Mouse (Mus musculus): ENCODE measurements at regions not wholly inside any gene's neighbourhood (a gene's known extent, or its start where the extent isn't known, plus 50 kb on each side); places are given as distances from the start of the nearest gene placed in this dataset.

GRCm38 (mm10) chr8:56682564-56682963, 131.7 kb downstream of the Fbxo8 start:
- no peak for DNase-seq
- Histone ChIP-seq H3K4me1 (ENCODE audit: control insufficient read depth, insufficient read depth, low read length) (no peaks in the 10 kb centered on the region), H3K27me3 (replicated peaks; ENCODE audit: control insufficient read depth, insufficient read depth, low read length) (no peaks in the 10 kb centered on the region), H3K27ac (ENCODE audit: insufficient read depth, low read depth, low read length) (no peak overlapping the region), H3K36me3 (ENCODE audit: control insufficient read depth, insufficient read depth, low read length) (no peaks in the 10 kb centered on the region), H3K4me3 (ENCODE audit: insufficient read depth, low read depth, low read length) (no peak overlapping the region)
- TF ChIP-seq CTCF (conservative IDR thresholded peaks at IDR 0.05; ENCODE audit: insufficient read depth, insufficient read length, low read depth, low read length): no peak
- no peak for TF ChIP-seq POLR2A (IDR thresholded peaks at IDR 0.05; ENCODE audit: low read depth, low read length)
- WGBS: 15% methylated on average over 3 of the region's 3 CpGs

- 81% methylated on average over 7 of the region's 7 CpGs for WGBS
- DNase-seq: no peak
Measured at GRCm38 (mm10) chr8:56684352-56684751, 133.5 kb downstream of the Fbxo8 start.

DNA sequence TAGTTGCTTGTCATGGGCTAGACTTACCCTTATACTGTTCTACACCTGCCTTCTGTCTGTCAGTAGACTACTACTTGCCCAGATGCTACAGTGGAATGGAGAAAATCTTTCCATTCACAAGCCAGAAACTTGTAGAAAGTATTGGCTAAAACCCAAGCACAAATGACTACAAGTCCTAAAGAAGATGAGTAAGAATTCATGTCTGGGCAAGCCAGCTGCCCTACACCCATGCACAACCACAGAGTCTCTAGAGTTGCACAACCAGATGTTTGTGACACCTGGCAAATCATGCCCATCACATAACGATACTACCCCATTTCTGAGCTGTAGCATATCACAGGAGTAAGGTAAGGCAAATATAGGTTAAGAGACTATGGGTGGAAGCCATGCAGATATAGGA, 144.5 kb downstream of the Fbxo8 start:
- Histone ChIP-seq H3K36me3 (ENCODE audit: control insufficient read depth, insufficient read depth, low read length) (no peaks in the 10 kb centered on the region), H3K4me3 (ENCODE audit: insufficient read depth, low read depth, low read length) (no peak overlapping the region), H3K4me1 (ENCODE audit: control insufficient read depth, insufficient read depth, low read length) (no peaks in the 10 kb centered on the region), H3K27me3 (replicated peaks; ENCODE audit: control insufficient read depth, insufficient read depth, low read length) (no peaks in the 10 kb centered on the region; the same call in 1 of the 2 replicates), H3K27ac (ENCODE audit: insufficient read depth, low read depth, low read length) (no peak overlapping the region)
- DNase-seq: no peak
- no peak for TF ChIP-seq POLR2A (IDR thresholded peaks at IDR 0.05; ENCODE audit: low read depth, low read length)
- TF ChIP-seq CTCF (conservative IDR thresholded peaks at IDR 0.05; ENCODE audit: insufficient read depth, insufficient read length, low read depth, low read length): no peak
- 86% methylated on average over 1 of the region's 1 CpGs for WGBS

More at GRCm38 (mm10) chr8:56684352-56684751, 133.5 kb downstream of the Fbxo8 start:
- no peak overlapping the region for H3K4me3 ChIP-seq (ENCODE audit: insufficient read depth, low read depth, low read length)
- no peaks in the 10 kb centered on the region for H3K27me3 ChIP-seq (replicated peaks; ENCODE audit: control insufficient read depth, insufficient read depth, low read length)
- no peak overlapping the region for H3K27ac ChIP-seq (ENCODE audit: insufficient read depth, low read depth, low read length)
- TF ChIP-seq POLR2A (IDR thresholded peaks at IDR 0.05; ENCODE audit: low read depth, low read length): no peak
- no peak for TF ChIP-seq CTCF (conservative IDR thresholded peaks at IDR 0.05; ENCODE audit: insufficient read depth, insufficient read length, low read depth, low read length)
- H3K4me1 ChIP-seq (ENCODE audit: control insufficient read depth, insufficient read depth, low read length): no peaks in the 10 kb centered on the region
- H3K36me3 ChIP-seq (ENCODE audit: control insufficient read depth, insufficient read depth, low read length): no peaks in the 10 kb centered on the region

- WGBS: 68% methylated on average over 2 of the region's 2 CpGs
- Histone ChIP-seq H3K27ac (ENCODE audit: insufficient read depth, low read depth, low read length) (no peak overlapping the region), H3K4me1 (ENCODE audit: control insufficient read depth, insufficient read depth, low read length) (no peaks in the 10 kb centered on the region), H3K4me3 (ENCODE audit: insufficient read depth, low read depth, low read length) (no peak overlapping the region), H3K36me3 (ENCODE audit: control insufficient read depth, insufficient read depth, low read length) (no peaks in the 10 kb centered on the region), H3K27me3 (replicated peaks; ENCODE audit: control insufficient read depth, insufficient read depth, low read length) (no peaks in the 10 kb centered on the region)
- no peak for DNase-seq
- TF ChIP-seq POLR2A (IDR thresholded peaks at IDR 0.05; ENCODE audit: low read depth, low read length) (no peak), CTCF (conservative IDR thresholded peaks at IDR 0.05; ENCODE audit: insufficient read depth, insufficient read length, low read depth, low read length) (no peak)
Measured at GRCm38 (mm10) chr8:56700580-56701145, 149.8 kb downstream of the Fbxo8 start.

GRCm38 (mm10) chr8:56706377-56706776, 155.5 kb downstream of the Fbxo8 start:
- Histone ChIP-seq H3K4me3 (ENCODE audit: insufficient read depth, low read depth, low read length) (no peak overlapping the region), H3K4me1 (ENCODE audit: control insufficient read depth, insufficient read depth, low read length) (no peaks in the 10 kb centered on the region), H3K27me3 (replicated peaks; ENCODE audit: control insufficient read depth, insufficient read depth, low read length) (no peaks in the 10 kb centered on the region), H3K36me3 (ENCODE audit: control insufficient read depth, insufficient read depth, low read length) (no peaks in the 10 kb centered on the region), H3K27ac (ENCODE audit: insufficient read depth, low read depth, low read length) (no peak overlapping the region)
- 65% methylated on average over 10 of the region's 10 CpGs for WGBS
- TF ChIP-seq POLR2A (IDR thresholded peaks at IDR 0.05; ENCODE audit: low read depth, low read length) (no peak), CTCF (conservative IDR thresholded peaks at IDR 0.05; ENCODE audit: insufficient read depth, insufficient read length, low read depth, low read length) (no peak)
- DNase-seq: no peak

DNA sequence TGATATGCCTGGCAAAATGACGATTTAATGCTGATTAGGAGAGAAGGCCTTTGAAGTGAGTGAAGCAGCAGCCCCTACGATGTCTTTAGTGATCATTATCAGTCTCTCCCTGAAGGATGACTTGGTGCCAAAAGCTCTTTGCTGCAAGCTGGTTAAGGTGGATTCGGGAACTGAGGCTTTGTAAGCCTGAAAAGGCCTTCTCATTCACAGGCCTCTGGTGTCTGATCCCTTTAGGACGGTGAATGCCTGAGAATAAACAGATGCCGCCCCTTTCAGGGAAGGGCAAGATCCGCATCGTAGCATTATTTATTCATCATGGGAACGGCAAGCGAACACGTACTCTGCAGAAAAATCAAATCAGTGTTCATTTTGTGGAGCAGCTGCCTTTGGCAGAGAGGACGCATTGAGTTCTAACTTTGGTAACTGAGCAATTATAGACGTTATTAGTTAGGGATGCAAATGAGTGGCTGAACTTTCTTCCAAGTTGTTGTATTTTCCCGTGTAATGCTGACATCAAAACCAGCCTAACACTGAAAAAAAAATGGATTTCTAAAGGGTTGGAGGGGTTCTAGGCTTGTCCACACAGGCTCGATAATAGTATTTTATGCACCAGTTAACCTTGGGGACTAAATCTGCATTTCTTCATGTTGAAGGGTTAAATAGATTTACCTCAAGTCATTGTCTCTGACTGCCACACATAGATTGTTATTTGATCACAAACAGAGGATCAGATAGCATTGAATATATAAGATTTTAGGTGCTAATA, 156.2 kb downstream of the Fbxo8 start:
- TF ChIP-seq CTCF (conservative IDR thresholded peaks at IDR 0.05; ENCODE audit: insufficient read depth, insufficient read length, low read depth, low read length) (no peak), POLR2A (IDR thresholded peaks at IDR 0.05; ENCODE audit: low read depth, low read length) (no peak)
- WGBS: 59% methylated on average over 14 of the region's 14 CpGs
- H3K27ac ChIP-seq (ENCODE audit: insufficient read depth, low read depth, low read length): no peak overlapping the region

GRCm38 (mm10) chr8:56720001-56720400, 169.1 kb downstream of the Fbxo8 start:
- no peak for DNase-seq
- Histone ChIP-seq H3K36me3 (ENCODE audit: control insufficient read depth, insufficient read depth, low read length) (no peaks in the 10 kb centered on the region), H3K27me3 (replicated peaks; ENCODE audit: control insufficient read depth, insufficient read depth, low read length) (no peaks in the 10 kb centered on the region), H3K27ac (ENCODE audit: insufficient read depth, low read depth, low read length) (no peak overlapping the region), H3K4me3 (ENCODE audit: insufficient read depth, low read depth, low read length) (no peak overlapping the region), H3K4me1 (ENCODE audit: control insufficient read depth, insufficient read depth, low read length) (no peaks in the 10 kb centered on the region)
- TF ChIP-seq POLR2A (IDR thresholded peaks at IDR 0.05; ENCODE audit: low read depth, low read length) (no peak), CTCF (conservative IDR thresholded peaks at IDR 0.05; ENCODE audit: insufficient read depth, insufficient read length, low read depth, low read length) (no peak)
- WGBS: 89% methylated on average over 1 of the region's 1 CpGs

More for the DNA sequence above, 156.2 kb downstream of the Fbxo8 start:
- Histone ChIP-seq H3K4me3 (ENCODE audit: insufficient read depth, low read depth, low read length) (no peak overlapping the region), H3K36me3 (ENCODE audit: control insufficient read depth, insufficient read depth, low read length) (no peaks in the 10 kb centered on the region), H3K4me1 (ENCODE audit: control insufficient read depth, insufficient read depth, low read length) (no peaks in the 10 kb centered on the region), H3K27me3 (replicated peaks; ENCODE audit: control insufficient read depth, insufficient read depth, low read length) (no peaks in the 10 kb centered on the region)
- DNase-seq: no peak

All from kidney, adult 2 months (tissue).